Mouse (Mus musculus) brain, embryonic 14.5 days (tissue): ENCODE results near the gene Tbc1d2.

Source experiments
- CTCF ChIP-seq: fragments of 200-500 bp; IDR thresholded peaks from 2 replicates; pipeline ENCODE4 v1.5.1; 2012; ENCODE audit warnings: inconsistent platforms, mild to moderate bottlenecking, moderate library complexity, borderline replicate concordance; ENCODE audit not compliant: insufficient read depth, insufficient read length; ENCODE audit errors: extremely low read depth
- POLR2A ChIP-seq: fragments of 200-500 bp; IDR thresholded peaks from 2 replicates; pipeline ENCODE4 v1.6.1; 2012; ENCODE audit warnings: mild to moderate bottlenecking, inconsistent platforms, borderline replicate concordance; ENCODE audit not compliant: poor library complexity, insufficient read depth, insufficient read length, severe bottlenecking; ENCODE audit errors: extremely low read depth

GRCm38 (mm10) chr4:46690023-46690420, 40.0 kb upstream of the Tbc1d2 start:
- no peak for TF ChIP-seq CTCF
- no peak for TF ChIP-seq POLR2A
